Mouse (Mus musculus): ENCODE results near the gene Chd2. TPM values are rescaled to one million over a fixed set of nuclear protein-coding genes. Genes with fewer than 3 reads are reported as not detected.

Chd2 gene
- 4.4 and 7.3 TPM in 2 replicates for polyA plus RNA-seq (2012; rRNA removed)

GRCm38 (mm10) chr7:73541412-73542130 lies at the start of gene Chd2:
Gene Chd2 (minus strand): TSS chr7:73541830.

Other genes with a start within 250 kb of the Chd2 start
- gene Rgma, start 166.3 kb downstream of the Chd2 start, polyA plus RNA-seq (2012; rRNA removed) = 17.0 and 17.7 TPM in 2 replicates
- gene Fam174b, start 198.5 kb upstream of the Chd2 start, polyA plus RNA-seq (2012; rRNA removed) = 32.6 and 59.5 TPM in 2 replicates

Data from stomach, adult 2 months (tissue).